Mouse (Mus musculus): Measurements from ENCODE around the gene Bcl11b. TPM values are rescaled to one million over a fixed set of nuclear protein-coding genes. Genes with fewer than 3 reads are reported as not detected.

Gene Bcl11b
- polyA plus RNA-seq, 1 experiment from 2014 or later = 5.2 TPM

- no peaks in the 10 kb centered on the region for H3K36me3 ChIP-seq (ENCODE audit: control insufficient read depth, insufficient read depth)
- H3K4me2 ChIP-seq (replicated peaks; ENCODE audit: low read depth) = no peak overlapping the region
- no peak overlapping the region for H3K27ac ChIP-seq (ENCODE audit: low read depth, low read length)
- peaks cover 6% of the 10 kb centered on the region; the same call in 1 of the 2 replicates for H3K4me1 ChIP-seq (replicated peaks; ENCODE audit: control insufficient read depth, insufficient read depth, low read length)
- H3K9me3 ChIP-seq (ENCODE audit: control insufficient read depth) = no peaks in the 10 kb centered on the region
- H3K9ac ChIP-seq (ENCODE audit: low read depth, low read length) = no peak overlapping the region
- no peaks in the 10 kb centered on the region for H3K27me3 ChIP-seq (replicated peaks; ENCODE audit: control insufficient read depth, insufficient read depth, low read length)
- TF ChIP-seq CTCF (IDR thresholded peaks at IDR 0.05; ENCODE audit: low read depth) = no peak
- no peak for ATAC-seq
- no peak overlapping the region for H3K4me3 ChIP-seq (ENCODE audit: low read depth, low read length)
- 43% methylated on average over 3 of the region's 3 CpGs for whole genome bisulfite sequencing
Measured at GRCm38 (mm10) chr12:107923963-107924362, 79.4 kb downstream of the Bcl11b start.

GRCm38 (mm10) chr12:107922180-107922579 is 81.2 kb downstream of the Bcl11b start:
- Histone ChIP-seq H3K27me3 (replicated peaks; ENCODE audit: control insufficient read depth, insufficient read depth, low read length) (no peaks in the 10 kb centered on the region), H3K4me1 (replicated peaks; ENCODE audit: control insufficient read depth, insufficient read depth, low read length) (peaks cover 6% of the 10 kb centered on the region; the same call in 1 of the 2 replicates), H3K9me3 (ENCODE audit: control insufficient read depth) (no peaks in the 10 kb centered on the region), H3K4me3 (ENCODE audit: low read depth, low read length) (no peak overlapping the region), H3K4me2 (replicated peaks; ENCODE audit: low read depth) (no peak overlapping the region), H3K36me3 (ENCODE audit: control insufficient read depth, insufficient read depth) (peaks cover 6% of the 10 kb centered on the region; the same call in 1 of the 2 replicates), H3K9ac (ENCODE audit: low read depth, low read length) (no peak overlapping the region), H3K27ac (ENCODE audit: low read depth, low read length) (no peak overlapping the region)
- no peak for TF ChIP-seq CTCF (IDR thresholded peaks at IDR 0.05; ENCODE audit: low read depth)
- WGBS = 95% methylated on average over 7 of the region's 7 CpGs
- ATAC-seq = no peak

DNA sequence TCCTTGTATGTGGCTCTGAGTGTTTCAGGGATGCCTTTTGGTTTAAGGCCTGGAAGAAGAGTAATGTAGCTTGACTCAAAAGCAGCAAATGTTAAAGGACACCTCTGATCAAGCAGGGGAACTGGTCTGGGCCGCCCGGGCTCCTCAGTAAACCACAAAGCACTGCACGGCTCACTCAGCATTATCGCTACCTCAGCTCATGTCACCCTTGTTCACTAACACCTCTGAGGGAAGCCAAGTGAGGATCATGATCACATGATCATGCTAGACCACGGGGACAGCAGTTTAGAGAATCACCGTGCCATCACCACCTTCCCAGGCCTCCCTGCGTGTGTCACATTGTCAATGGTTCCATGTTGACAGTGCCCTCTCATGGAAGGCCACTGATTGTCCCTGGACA is 81.8 kb downstream of the Bcl11b start:
- H3K9ac ChIP-seq (ENCODE audit: low read depth, low read length) = no peak overlapping the region
- H3K27me3 ChIP-seq (replicated peaks; ENCODE audit: control insufficient read depth, insufficient read depth, low read length) = no peaks in the 10 kb centered on the region
- TF ChIP-seq CTCF (IDR thresholded peaks at IDR 0.05; ENCODE audit: low read depth) = no peak
- no peak overlapping the region for H3K27ac ChIP-seq (ENCODE audit: low read depth, low read length)
- 86% methylated on average over 7 of the region's 7 CpGs for WGBS
- H3K36me3 ChIP-seq (ENCODE audit: control insufficient read depth, insufficient read depth) = peaks cover 13% of the 10 kb centered on the region; the same call in 1 of the 2 replicates
- no peaks in the 10 kb centered on the region for H3K9me3 ChIP-seq (ENCODE audit: control insufficient read depth)
- ATAC-seq = no peak
- H3K4me1 ChIP-seq (replicated peaks; ENCODE audit: control insufficient read depth, insufficient read depth, low read length) = peaks cover 6% of the 10 kb centered on the region; the same call in 1 of the 2 replicates
- no peak overlapping the region for H3K4me2 ChIP-seq (replicated peaks; ENCODE audit: low read depth)
- no peak overlapping the region for H3K4me3 ChIP-seq (ENCODE audit: low read depth, low read length)

GRCm38 (mm10) chr12:107921154-107921553 is 82.2 kb downstream of the Bcl11b start:
- no peak overlapping the region for H3K4me3 ChIP-seq (ENCODE audit: low read depth, low read length)
- no peak overlapping the region for H3K9ac ChIP-seq (ENCODE audit: low read depth, low read length)
- no peak overlapping the region for H3K27ac ChIP-seq (ENCODE audit: low read depth, low read length)
- no peak for TF ChIP-seq CTCF (IDR thresholded peaks at IDR 0.05; ENCODE audit: low read depth)
- H3K4me2 ChIP-seq (replicated peaks; ENCODE audit: low read depth) = no peak overlapping the region
- no peaks in the 10 kb centered on the region for H3K9me3 ChIP-seq (ENCODE audit: control insufficient read depth)
- WGBS = 78% methylated on average over 6 of the region's 6 CpGs
- H3K27me3 ChIP-seq (replicated peaks; ENCODE audit: control insufficient read depth, insufficient read depth, low read length) = no peaks in the 10 kb centered on the region
- H3K4me1 ChIP-seq (replicated peaks; ENCODE audit: control insufficient read depth, insufficient read depth, low read length) = peaks cover 6% of the 10 kb centered on the region; the same call in 1 of the 2 replicates
- H3K36me3 ChIP-seq (ENCODE audit: control insufficient read depth, insufficient read depth) = peaks cover 17% of the 10 kb centered on the region; the same call in 1 of the 2 replicates
- no peak for ATAC-seq

- 47% methylated on average over 13 of the region's 13 CpGs for WGBS
- no peak overlapping the region for H3K4me3 ChIP-seq (ENCODE audit: low read depth, low read length)
Measured at GRCm38 (mm10) chr12:107920716-107921115, 82.7 kb downstream of the Bcl11b start.

DNA sequence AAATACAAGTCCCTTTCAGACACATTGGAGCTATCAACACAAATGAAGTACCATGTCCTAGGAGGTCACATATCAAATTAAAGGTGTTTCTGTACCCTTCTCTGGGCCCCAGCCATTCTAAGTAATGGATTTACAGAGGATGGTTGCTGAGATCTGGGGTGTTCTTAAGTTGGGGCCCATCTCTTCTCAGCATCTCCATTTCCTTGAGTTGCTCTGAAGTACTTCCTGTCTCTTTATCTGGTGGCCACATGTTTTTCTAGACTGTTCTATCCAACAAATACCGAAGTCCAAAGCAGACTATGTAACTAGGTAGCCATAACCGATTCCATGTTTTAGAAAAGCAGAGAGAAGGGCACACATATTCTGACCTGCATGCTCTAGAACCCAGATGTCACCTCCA is 83.3 kb downstream of the Bcl11b start:
- WGBS = 63% methylated on average over 2 of the region's 2 CpGs

More at GRCm38 (mm10) chr12:107920716-107921115, 82.7 kb downstream of the Bcl11b start:
- no peak for TF ChIP-seq CTCF (IDR thresholded peaks at IDR 0.05; ENCODE audit: low read depth)
- Histone ChIP-seq H3K27me3 (replicated peaks; ENCODE audit: control insufficient read depth, insufficient read depth, low read length) (no peaks in the 10 kb centered on the region), H3K36me3 (ENCODE audit: control insufficient read depth, insufficient read depth) (peaks cover 21% of the 10 kb centered on the region; the same call in 1 of the 2 replicates), H3K9me3 (ENCODE audit: control insufficient read depth) (no peaks in the 10 kb centered on the region), H3K27ac (ENCODE audit: low read depth, low read length) (no peak overlapping the region), H3K9ac (ENCODE audit: low read depth, low read length) (no peak overlapping the region), H3K4me2 (replicated peaks; ENCODE audit: low read depth) (no peak overlapping the region), H3K4me1 (replicated peaks; ENCODE audit: control insufficient read depth, insufficient read depth, low read length) (peaks cover 6% of the 10 kb centered on the region; the same call in 1 of the 2 replicates)
- no peak for ATAC-seq

More for the DNA sequence above, 83.3 kb downstream of the Bcl11b start:
- peaks cover 27% of the 10 kb centered on the region; the same call in 1 of the 2 replicates for H3K36me3 ChIP-seq (ENCODE audit: control insufficient read depth, insufficient read depth)
- no peak for ATAC-seq
- H3K4me3 ChIP-seq (ENCODE audit: low read depth, low read length) = no peak overlapping the region
- TF ChIP-seq CTCF (IDR thresholded peaks at IDR 0.05; ENCODE audit: low read depth) = no peak
- no peak overlapping the region for H3K4me2 ChIP-seq (replicated peaks; ENCODE audit: low read depth)
- no peaks in the 10 kb centered on the region for H3K9me3 ChIP-seq (ENCODE audit: control insufficient read depth)
- no peak overlapping the region for H3K9ac ChIP-seq (ENCODE audit: low read depth, low read length)
- no peak overlapping the region for H3K27ac ChIP-seq (ENCODE audit: low read depth, low read length)
- no peaks in the 10 kb centered on the region for H3K27me3 ChIP-seq (replicated peaks; ENCODE audit: control insufficient read depth, insufficient read depth, low read length)
- peaks cover 6% of the 10 kb centered on the region; the same call in 1 of the 2 replicates for H3K4me1 ChIP-seq (replicated peaks; ENCODE audit: control insufficient read depth, insufficient read depth, low read length)
